Mouse (Mus musculus) kidney, adult 11 months (tissue): ENCODE data around the gene Lclat1.

Source experiments
- DNase-seq: peaks from one replicate; pipeline ENCODE4 v3.0.0; 2022

Lclat1 gene

GRCm38 (mm10) chr17:73107158-73108157, at the start of gene Lclat1:
Gene Lclat1, plus strand, starts transcription at chr17:73107985.
- DNase-seq: peak; percentile 96

GRCm38 (mm10) chr17:73058319-73058718, 49.5 kb upstream of the Lclat1 start:
- DNase-seq: no peak

- DNase-seq: peak; percentile 20
Measured at GRCm38 (mm10) chr17:73060224-73060896, 47.4 kb upstream of the Lclat1 start.

GRCm38 (mm10) chr17:73060897-73061252, 46.9 kb upstream of the Lclat1 start:
- no peak for DNase-seq

- no peak for DNase-seq
Measured at GRCm38 (mm10) chr17:73062701-73063100, 45.1 kb upstream of the Lclat1 start.

- no peak for DNase-seq
Measured at GRCm38 (mm10) chr17:73063299-73063698, 44.5 kb upstream of the Lclat1 start.

- no peak for DNase-seq
Measured at GRCm38 (mm10) chr17:73063781-73064180, 44.0 kb upstream of the Lclat1 start.

- peak; percentile 6 for DNase-seq
Measured at GRCm38 (mm10) chr17:73066387-73067169, 41.2 kb upstream of the Lclat1 start.

- peak; percentile 42 for DNase-seq
Measured at GRCm38 (mm10) chr17:73067423-73067822, 40.4 kb upstream of the Lclat1 start.

GRCm38 (mm10) chr17:73068321-73068992, 39.3 kb upstream of the Lclat1 start:
- no peak for DNase-seq

- DNase-seq: no peak
Measured at GRCm38 (mm10) chr17:73070466-73070865, 37.3 kb upstream of the Lclat1 start.

GRCm38 (mm10) chr17:73071725-73072263, 36.0 kb upstream of the Lclat1 start:
- DNase-seq: no peak

- peak; percentile 72 for DNase-seq
Measured at GRCm38 (mm10) chr17:73072286-73072685, 35.5 kb upstream of the Lclat1 start.

GRCm38 (mm10) chr17:73074631-73075030, 33.2 kb upstream of the Lclat1 start:
- no peak for DNase-seq

GRCm38 (mm10) chr17:73075238-73075890, 32.4 kb upstream of the Lclat1 start:
- DNase-seq: no peak

- no peak for DNase-seq
Measured at GRCm38 (mm10) chr17:73077638-73078037, 30.1 kb upstream of the Lclat1 start.

- DNase-seq: no peak
Measured at GRCm38 (mm10) chr17:73081360-73082133, 26.2 kb upstream of the Lclat1 start.

GRCm38 (mm10) chr17:73082506-73083196, 25.1 kb upstream of the Lclat1 start:
- no peak for DNase-seq

- no peak for DNase-seq
Measured at GRCm38 (mm10) chr17:73087045-73087910, 20.5 kb upstream of the Lclat1 start.
